Mouse (Mus musculus) forebrain, embryonic 16.5 days (tissue): ENCODE data around the gene Gm3435. TPM values are rescaled to one million over a fixed set of nuclear protein-coding genes. Genes with fewer than 3 reads are reported as not detected.
"Not testable (repeated sequence)": the region's sequence is repeated elsewhere in the genome, so short reads cannot be mapped to it uniquely, and the experiment has no call there.

Source experiments
- ATAC-seq: fragments of 200-750 bp; cut with Nextera tagmentation; 2 replicates; pipeline ENCODE4 v1.8.0; 2017; ENCODE audit warnings: mild to moderate bottlenecking, moderate library complexity
- H3K27ac ChIP-seq: fragments of 300-500 bp; sonication (generic); 2 replicates; pipeline ENCODE4 v1.5.1; 2014; ENCODE audit warnings: low read length, control low read depth
- H3K27me3 ChIP-seq: fragments of 300-500 bp; sonication (generic); replicated peaks from 2 replicates; pipeline ENCODE4 v1.6.1; 2014; ENCODE audit warnings: low read length; ENCODE audit not compliant: control insufficient read depth, insufficient read depth
- H3K36me3 ChIP-seq: fragments of 300-500 bp; sonication (generic); 2 replicates; pipeline ENCODE4 v1.6.1; 2014; ENCODE audit not compliant: control insufficient read depth, insufficient read depth
- H3K4me1 ChIP-seq: fragments of 300-500 bp; sonication (generic); replicated peaks from 2 replicates; pipeline ENCODE4 v1.6.1; 2014; ENCODE audit warnings: low read length; ENCODE audit not compliant: control insufficient read depth, insufficient read depth
- H3K4me2 ChIP-seq: fragments of 300-500 bp; sonication (generic); 2 replicates; pipeline ENCODE4 v1.6.1; 2014; ENCODE audit warnings: mild to moderate bottlenecking, low read length, control low read depth
- H3K4me3 ChIP-seq: fragments of 300-500 bp; sonication (generic); replicated peaks from 2 replicates; pipeline ENCODE4 v1.5.1; 2014; ENCODE audit warnings: mild to moderate bottlenecking, low read length, control low read depth
- H3K9ac ChIP-seq: fragments of 300-500 bp; sonication (generic); replicated peaks from 2 replicates; pipeline ENCODE4 v1.6.1; 2014; ENCODE audit warnings: low read depth, low read length, control low read depth
- H3K9me3 ChIP-seq: fragments of 300-500 bp; sonication (generic); 2 replicates; pipeline ENCODE4 v1.6.1; 2016; ENCODE audit warnings: low read length; ENCODE audit not compliant: control insufficient read depth
- WGBS: fragments of 180-500 bp; shearing (Covaris S2); extraction: QIAGEN DNeasy Blood & Tissue Kit; methylation state at CpG from one replicate; pipeline ENCODE4 v1.1.7; 2014; 5-methylcytosine and 5-hydroxymethylcytosine counted together
- polyA plus RNA-seq: library from polyadenylated mRNA; unstranded; fragments of >200 nt; fragmentation: Nextera tagmentation; extraction: Ambion mirVana; gene quantifications from 2 replicates; pipeline ENCODE4 v1.2.1, GENCODE M21; 2015

Gene Gm3435
- polyA plus RNA-seq = 8.5 and 9.9 TPM in 2 replicates

DNA sequence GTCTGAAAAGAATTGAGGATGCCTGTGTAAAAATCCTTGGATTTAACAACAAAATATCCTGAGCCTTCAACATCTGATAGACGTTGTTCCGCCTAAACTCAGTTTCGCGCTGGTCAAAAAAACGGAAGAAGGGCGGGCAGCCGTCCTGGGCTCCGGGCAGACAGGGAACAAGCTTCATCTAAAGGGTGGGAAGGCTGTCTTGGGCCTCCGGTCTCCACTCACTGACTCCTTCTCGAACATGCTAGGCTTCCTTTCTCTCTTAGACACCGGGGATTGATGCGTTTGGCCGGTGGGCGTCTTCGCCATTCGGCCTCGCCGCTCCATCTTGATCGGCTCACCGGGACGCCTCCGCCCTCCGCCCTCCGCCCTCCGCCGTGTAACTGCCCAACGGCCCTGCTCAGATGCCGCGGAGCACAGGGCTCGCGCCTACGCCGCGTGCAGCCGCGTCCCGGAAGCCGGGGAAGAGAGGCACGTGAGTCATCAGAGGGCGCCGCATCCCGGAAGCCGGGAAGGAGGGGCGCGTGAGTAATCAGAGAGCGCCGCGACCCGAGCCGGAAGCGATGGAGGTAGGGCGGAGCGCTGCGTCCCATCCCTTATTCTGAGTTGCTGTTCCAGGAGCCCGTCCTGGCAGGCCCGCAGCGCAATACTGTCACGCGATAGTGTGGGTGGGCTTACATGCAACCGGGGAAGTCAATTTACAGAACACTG, at the start of gene Gm3435:
TSS of gene Gm3435 (plus strand) at position 471 of the 708 bp plus-strand sequence.
- H3K27me3 ChIP-seq, H3K36me3 ChIP-seq, H3K4me1 ChIP-seq, H3K27ac ChIP-seq, H3K9ac ChIP-seq, H3K4me3 ChIP-seq, H3K4me2 ChIP-seq, H3K9me3 ChIP-seq: not testable (repeated sequence)
- peak; percentile 99 for ATAC-seq
- WGBS = no CpG with 5 or more reads among the region's 60 CpGs

DNA sequence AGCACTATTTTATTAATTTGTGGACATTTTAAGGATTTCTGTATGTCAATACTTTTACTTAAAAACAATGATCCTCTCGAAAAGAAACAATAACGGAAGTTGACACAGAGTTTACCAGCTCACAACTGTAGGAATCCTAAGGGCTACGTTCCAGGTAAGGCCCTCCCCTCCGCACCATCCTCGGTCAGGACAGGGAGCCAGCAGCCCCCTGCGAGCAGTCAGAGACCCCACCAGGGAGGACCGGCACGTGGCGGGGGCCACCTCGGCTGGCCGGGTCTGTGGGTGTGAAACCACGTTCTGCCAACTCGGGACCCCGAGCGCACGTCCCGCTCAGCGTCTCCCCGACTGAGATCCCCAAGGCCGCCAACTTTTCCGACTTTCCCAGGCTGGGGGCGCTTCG, 49.5 kb upstream of the Gm3435 start:
- no peaks in the 10 kb centered on the region for H3K27me3 ChIP-seq
- peak overlapping the region; percentile 70 for H3K4me3 ChIP-seq
- under 1% methylated on average over 20 of the region's 23 CpGs for WGBS
- no peaks in the 10 kb centered on the region for H3K9me3 ChIP-seq
- peak overlapping the region; percentile 65 for H3K9ac ChIP-seq
- peak overlapping the region; percentile 99 for H3K4me2 ChIP-seq
- H3K27ac ChIP-seq = no peak overlapping the region
- no peaks in the 10 kb centered on the region for H3K36me3 ChIP-seq
- peak; percentile 11; the same call in 1 of the 2 replicates for ATAC-seq
- peaks cover 9% of the 10 kb centered on the region for H3K4me1 ChIP-seq

DNA sequence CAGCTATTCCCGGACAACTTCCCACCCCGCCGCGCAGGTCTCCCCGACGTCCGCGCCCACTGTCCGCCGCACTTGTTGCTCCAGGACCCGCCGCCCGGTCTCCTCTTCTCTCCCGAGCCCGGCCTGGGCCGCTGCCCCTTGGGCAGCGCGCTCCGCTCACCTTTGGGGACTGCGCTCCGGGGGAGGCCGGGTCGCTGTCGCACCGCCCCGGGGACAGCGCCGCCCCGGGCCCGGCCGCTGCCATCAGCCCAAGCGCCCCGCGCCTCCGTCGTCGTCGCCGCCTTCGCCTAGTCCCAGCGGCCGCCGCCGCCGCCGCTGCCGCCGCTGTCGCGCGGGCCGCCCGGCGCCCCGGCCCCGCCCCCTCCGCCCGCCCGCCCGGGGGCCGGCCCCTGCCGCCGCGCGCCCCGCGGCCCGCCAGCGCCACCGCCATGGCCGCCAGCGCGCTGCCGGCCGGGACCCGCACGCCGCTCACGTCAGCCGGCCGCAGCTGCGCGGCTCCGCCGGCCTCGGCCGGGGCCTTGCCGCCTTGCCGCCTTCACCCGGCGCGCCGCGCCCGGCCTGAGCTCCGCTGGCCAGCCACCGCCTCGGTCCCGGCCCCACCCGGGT, 48.9 kb upstream of the Gm3435 start, which contains the start of gene Phf10:
TSS of gene Phf10 (minus strand) at position 323 of the 606 bp plus-strand sequence.
- not testable (repeated sequence) for H3K9me3 ChIP-seq, H3K27ac ChIP-seq, H3K27me3 ChIP-seq, H3K36me3 ChIP-seq, H3K4me1 ChIP-seq
- ATAC-seq = peak; percentile 76
- peak within 1 kb of the TSS; percentile 99 for H3K4me2 ChIP-seq
- 0% methylated on average over 32 of the region's 100 CpGs for WGBS
- H3K9ac ChIP-seq = peak within 1 kb of the TSS; percentile 65
- H3K4me3 ChIP-seq = peak within 1 kb of the TSS; percentile 70

DNA sequence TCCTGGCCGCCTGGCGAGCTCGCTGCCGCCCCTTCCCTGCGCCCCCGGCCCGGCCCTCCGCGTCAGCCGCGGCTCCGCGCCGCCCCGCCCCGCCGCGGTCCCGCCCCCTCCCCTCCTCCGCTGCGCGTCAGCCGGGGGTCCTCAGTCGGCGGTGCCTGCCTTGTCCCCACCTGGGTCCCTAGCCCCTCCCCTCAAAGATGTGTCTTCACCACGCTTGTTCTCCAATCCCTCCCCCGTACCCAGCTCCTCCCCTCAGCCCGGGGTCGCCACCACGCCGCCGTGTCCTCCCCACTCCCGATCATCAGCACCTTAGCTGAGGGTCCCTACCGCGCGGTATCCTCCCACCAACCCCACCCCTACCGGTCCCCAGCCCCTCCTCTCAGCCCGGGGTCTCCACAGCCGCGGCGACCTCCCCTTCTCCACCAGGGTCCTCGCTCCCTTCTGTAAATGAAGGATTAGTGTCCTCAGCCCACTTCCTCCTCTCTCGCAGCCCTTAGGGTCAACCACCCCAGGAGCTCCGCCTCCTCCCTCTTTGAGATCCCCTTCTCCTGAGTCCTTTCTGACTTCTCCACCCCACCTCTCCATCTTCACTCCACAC, 48.3 kb upstream of the Gm3435 start:
- not testable (repeated sequence) for H3K9ac ChIP-seq, H3K27ac ChIP-seq, H3K4me2 ChIP-seq, H3K27me3 ChIP-seq, H3K4me1 ChIP-seq, H3K4me3 ChIP-seq, H3K36me3 ChIP-seq, H3K9me3 ChIP-seq
- peak; percentile 96 for ATAC-seq
- no CpG with 5 or more reads among the region's 44 CpGs for WGBS

DNA sequence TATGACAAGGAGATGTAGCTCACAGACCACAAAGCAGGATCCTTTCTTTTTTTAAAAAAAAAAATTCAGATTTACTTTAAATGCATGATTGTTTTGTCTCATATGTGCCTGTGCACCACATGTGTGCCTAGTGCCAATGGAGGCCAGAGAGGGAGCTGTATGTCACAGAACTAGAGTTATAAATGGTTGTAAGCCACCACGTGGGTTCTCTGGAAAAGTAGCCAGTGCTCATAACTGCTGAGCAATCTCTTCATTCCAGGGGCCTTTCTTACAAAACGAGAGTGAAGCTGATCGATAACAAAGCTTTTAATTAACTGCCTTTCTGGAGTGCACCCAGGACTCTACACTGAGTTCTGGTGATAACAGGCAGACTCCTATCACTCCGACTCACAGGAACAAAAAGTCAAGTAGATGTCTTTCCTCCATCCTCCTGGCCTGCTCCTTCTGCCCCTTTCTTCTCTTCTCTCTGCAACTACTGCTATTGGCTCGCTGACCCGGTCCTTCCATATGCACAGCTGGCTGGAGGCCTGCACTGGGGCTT, 41.5 kb upstream of the Gm3435 start:
- H3K27me3 ChIP-seq, H3K36me3 ChIP-seq, ATAC-seq, H3K4me3 ChIP-seq, H3K9me3 ChIP-seq, H3K4me1 ChIP-seq, H3K27ac ChIP-seq, H3K9ac ChIP-seq, H3K4me2 ChIP-seq: not testable (repeated sequence)
- no CpG with 5 or more reads among the region's 6 CpGs for WGBS

DNA sequence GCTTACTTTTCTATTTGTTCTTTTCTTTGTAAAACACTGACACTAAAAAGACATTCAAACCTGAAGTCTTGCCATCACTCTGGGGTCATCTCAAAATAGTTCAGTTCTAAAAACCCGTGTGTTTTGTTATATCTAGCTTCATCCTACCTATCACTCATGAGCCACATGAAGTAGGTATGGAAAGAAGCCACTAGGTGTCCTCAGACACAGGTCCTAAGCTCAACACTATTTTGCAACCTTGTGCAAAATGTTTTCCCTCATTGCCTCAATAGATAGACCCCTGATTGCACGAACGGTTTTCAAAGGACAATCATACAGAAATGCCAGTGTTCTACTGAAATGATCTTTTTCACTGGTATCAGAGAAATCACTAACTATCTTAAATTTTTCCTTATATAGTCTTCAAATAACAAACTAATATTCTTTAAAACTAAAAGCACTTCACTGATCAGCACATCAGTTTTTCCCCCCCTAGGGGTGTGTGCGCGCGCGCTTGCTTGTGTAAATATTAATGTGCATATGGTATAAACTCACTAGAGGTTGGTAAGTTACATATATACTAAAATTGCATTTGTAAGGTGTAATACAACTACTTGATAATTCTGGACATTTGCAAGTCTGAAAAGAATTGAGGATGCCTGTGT, 32.1 kb upstream of the Gm3435 start:
- not testable (repeated sequence) for H3K4me1 ChIP-seq, H3K9me3 ChIP-seq, H3K4me2 ChIP-seq, H3K27me3 ChIP-seq, H3K36me3 ChIP-seq, ATAC-seq, H3K4me3 ChIP-seq, H3K27ac ChIP-seq, H3K9ac ChIP-seq
- WGBS = under 1% methylated on average over 4 of the region's 7 CpGs

DNA sequence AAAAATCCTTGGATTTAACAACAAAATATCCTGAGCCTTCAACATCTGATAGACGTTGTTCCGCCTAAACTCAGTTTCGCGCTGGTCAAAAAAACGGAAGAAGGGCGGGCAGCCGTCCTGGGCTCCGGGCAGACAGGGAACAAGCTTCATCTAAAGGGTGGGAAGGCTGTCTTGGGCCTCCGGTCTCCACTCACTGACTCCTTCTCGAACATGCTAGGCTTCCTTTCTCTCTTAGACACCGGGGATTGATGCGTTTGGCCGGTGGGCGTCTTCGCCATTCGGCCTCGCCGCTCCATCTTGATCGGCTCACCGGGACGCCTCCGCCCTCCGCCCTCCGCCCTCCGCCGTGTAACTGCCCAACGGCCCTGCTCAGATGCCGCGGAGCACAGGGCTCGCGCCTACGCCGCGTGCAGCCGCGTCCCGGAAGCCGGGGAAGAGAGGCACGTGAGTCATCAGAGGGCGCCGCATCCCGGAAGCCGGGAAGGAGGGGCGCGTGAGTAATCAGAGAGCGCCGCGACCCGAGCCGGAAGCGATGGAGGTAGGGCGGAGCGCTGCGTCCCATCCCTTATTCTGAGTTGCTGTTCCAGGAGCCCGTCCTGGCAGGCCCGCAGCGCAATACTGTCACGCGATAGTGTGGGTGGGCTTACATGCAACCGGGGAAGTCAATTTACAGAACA, 31.5 kb upstream of the Gm3435 start, which contains the start of the genes 9030025P20Rik and Gm3417:
TSS of gene 9030025P20Rik (plus strand) at position 107 of the 677 bp plus-strand sequence.
TSS of gene Gm3417 (minus strand) at position 429 of the 677 bp plus-strand sequence.
- not testable (repeated sequence) for H3K9ac ChIP-seq, H3K4me3 ChIP-seq, H3K4me1 ChIP-seq, H3K27me3 ChIP-seq, H3K9me3 ChIP-seq, H3K4me2 ChIP-seq, H3K36me3 ChIP-seq, H3K27ac ChIP-seq
- WGBS = no CpG with 5 or more reads among the region's 60 CpGs
- ATAC-seq = peak; percentile 99

DNA sequence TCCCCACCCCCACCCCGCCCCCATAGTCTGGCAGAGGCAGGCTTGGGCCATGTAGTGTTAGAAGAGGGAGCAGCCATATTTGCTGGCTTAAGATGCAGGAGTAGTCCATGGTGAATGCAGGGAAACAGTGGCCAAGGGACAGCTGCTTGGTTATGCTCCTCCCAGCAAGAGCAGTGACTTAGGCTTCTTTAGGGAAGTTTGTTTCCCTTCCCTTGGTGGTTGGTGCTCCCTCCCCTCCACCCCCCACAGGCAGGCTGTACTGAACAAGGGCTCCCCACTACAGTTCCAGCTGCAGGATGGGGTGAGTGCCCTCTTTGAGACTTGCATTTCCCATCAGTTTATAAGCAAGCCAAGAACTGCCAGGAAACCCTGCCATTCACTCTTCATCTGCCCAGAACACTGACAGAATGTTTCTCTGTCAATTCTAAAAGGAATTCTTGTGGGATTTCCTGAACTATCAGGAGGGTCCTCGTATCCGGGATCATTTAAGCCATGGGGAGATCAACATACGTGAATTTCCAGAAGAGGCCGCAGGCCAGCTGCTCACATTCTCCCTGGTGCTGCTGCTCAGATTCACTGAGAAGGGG, 19.8 kb upstream of the Gm3435 start:
- not testable (repeated sequence) for H3K9me3 ChIP-seq, H3K4me2 ChIP-seq, H3K4me3 ChIP-seq, H3K27me3 ChIP-seq, ATAC-seq, H3K27ac ChIP-seq, H3K36me3 ChIP-seq, H3K9ac ChIP-seq, H3K4me1 ChIP-seq
- 78% methylated on average over 4 of the region's 5 CpGs for WGBS
